Mouse (Mus musculus) gastrocnemius, adult 8-10 months (tissue): ENCODE measurements around the gene Tmem216. TPM values are rescaled to one million over a fixed set of nuclear protein-coding genes. Genes with fewer than 3 reads are reported as not detected.

Experiments used
- DNase-seq, 2 experiments: peaks; one replicate each; pipeline ENCODE4 v3.0.0; 2022; ENCODE audit warnings: low spot score in 2 of 2
- total RNA-seq, 4 experiments: library from RNA; stranded (reverse); gene quantifications; 2 replicates each; pipeline ENCODE4 v1.2.4; 2022

Gene Tmem216
- total RNA-seq = 1 to 10 TPM; 2.3 to 3.1 (median 2.7) TPM

DNA sequence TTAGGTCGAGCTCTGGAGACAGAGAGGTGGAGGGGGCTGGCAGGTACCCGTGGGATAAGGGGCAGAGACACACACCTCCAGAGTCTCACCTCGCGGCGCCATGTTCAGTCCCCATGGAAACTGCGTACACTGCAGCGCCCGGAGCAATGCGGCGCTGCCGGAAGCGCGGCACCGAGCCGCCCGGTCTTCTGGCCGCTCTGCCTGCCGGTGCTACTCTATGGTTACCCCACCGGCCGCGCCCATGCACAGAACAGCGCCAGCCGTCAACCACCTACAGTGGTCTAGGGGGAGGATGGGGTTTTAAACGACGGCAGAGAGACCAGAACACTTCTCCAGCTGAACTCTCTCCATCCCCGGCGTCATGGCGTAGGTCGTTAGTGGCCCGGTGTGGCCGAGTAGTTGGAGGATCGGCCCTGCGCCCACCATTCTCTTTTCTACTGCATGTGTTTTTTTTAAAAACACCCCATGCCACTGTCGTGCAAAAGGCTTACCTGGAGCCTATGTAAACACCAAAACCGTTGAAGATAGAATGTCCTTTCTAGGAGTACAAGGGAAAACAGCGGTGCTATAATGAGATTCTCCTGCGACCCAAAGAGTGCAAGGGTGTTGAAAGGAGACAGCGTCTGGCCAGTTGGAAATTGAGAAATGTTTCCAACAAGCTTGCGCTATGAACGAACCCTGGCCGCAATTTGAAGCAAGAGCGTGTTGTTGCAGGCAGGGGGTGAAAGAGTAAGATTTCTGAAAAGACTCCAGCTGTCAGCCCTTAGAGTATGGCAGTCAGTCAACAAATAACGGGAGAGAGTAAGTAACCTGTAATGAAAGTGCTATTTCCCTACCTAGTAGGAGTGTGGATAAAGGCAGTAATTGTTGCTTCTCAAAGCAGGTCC lies at the start of gene Tmem216:
Tmem216 (minus strand) TSS at position 615 of the 887 bp plus-strand sequence.
- DNase-seq = peak; percentile 64 to 81

DNA sequence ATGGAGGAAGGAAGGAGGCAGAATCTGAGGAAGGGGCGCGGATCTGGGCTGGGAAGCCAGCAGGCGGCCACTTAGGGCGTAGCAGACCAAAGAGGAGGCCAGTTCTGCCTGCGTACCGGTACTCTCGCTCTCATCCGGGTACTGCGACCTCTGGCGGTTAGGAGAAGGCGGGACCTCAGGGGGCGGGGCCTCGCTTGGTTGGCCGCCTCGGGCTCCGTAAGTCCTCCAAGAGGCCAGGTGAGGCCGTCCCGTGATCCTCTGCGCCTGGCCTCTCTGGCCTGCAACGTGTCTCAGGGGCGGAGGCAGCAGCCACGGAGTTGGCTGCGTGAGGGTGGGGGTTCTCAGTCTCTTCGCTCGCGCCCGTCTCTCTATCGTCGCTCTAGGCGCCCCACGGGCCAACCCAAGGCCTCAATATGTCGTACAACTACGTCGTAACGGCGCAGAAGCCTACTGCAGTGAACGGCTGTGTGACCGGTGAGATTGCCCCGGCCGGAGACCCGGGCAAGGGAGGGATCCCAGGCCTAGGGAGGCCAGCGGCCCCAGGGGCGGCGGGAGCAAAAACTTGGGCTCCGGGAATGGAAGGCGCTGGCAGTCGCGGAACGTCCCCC lies 49.4 kb upstream of the Tmem216 start, which contains the start of the genes Ddb1 and Tkfc:
Ddb1 (plus strand) TSS at position 35 of the 608 bp plus-strand sequence.
Tkfc (minus strand) TSS at position 362 of the 608 bp plus-strand sequence.
- DNase-seq = peak; percentile 98 to 99

DNA sequence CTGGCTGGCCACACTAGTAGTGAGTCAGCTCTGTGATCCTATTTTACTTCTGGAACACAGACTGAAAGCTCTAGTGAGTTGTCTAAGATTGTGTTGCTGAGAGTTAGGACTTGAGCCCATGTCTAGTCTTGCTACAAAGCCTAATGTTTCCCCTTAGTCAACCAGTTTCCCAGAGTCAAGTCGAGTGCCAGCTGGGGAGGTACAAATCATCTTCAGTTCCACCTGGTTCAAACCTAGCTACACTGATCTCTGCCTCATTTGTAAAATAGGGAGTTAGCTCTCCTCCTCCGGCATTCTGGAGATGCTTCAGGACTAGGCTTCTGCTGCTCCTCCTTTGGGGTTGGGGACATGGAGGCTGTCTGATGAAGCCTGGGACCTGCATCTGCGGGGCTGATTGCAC lies 48.5 kb upstream of the Tmem216 start:
- no peak for DNase-seq

DNA sequence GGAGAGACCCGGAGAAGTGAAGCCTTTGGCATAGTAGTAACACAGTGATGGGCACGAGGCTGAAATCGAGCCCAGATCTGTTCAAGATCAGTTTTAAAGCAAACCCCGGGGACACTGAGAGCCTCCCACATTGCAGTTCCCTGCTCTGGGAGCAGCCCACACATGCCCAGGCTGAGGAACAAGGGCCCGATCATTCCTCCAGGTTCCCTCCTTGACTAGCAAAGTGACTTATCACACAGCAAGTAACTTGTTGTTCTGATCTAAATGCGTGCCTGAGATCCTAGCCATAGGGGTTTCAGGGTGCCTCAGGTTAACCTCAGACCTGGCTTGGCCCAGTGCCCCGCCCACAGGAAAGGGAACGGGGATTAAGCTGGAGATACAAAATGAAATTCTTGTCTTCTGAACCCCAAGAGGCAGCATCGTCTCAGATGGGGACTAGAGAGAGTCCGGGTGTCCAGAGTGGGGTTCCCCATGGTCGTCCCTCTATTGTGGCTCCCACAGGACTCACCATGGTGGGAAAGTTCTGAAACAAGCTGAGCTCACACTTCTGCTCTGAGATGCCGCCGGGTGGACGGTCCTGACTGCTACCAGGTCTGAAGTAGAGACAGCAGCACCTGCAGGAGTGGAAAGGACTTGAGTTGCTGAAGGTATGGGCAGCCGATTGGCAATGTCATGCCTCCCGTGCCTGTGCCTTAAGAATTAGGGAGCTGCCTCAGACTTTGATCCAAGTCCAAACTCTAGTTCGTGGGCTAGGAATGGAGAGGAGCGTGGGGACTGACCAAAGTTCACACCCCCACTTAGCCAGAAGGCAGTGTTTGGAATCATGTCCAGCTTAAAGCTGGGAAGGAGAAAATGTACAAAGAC lies 47.9 kb upstream of the Tmem216 start:
- DNase-seq = no peak

DNA sequence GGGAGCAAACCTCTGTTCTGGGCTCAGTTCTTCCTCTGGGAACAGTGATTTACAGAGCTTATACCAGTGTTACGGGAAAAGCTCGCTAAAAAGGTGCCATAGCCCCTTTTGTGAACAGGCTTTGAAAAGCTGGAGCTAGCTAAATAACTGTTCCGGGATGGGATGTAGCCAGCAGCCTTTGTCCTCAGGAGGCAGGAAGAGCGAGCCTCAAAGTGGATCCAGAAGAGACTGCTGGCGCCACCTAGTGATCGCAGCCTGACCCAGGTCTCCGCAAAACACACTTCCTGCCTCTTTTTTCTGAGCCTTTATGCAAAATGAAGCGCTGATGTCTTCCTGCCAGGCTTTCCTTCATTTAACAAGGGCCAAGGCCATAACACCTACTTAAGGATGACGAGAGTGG lies 46.7 kb upstream of the Tmem216 start:
- DNase-seq = peak; percentile 73 to 77

DNA sequence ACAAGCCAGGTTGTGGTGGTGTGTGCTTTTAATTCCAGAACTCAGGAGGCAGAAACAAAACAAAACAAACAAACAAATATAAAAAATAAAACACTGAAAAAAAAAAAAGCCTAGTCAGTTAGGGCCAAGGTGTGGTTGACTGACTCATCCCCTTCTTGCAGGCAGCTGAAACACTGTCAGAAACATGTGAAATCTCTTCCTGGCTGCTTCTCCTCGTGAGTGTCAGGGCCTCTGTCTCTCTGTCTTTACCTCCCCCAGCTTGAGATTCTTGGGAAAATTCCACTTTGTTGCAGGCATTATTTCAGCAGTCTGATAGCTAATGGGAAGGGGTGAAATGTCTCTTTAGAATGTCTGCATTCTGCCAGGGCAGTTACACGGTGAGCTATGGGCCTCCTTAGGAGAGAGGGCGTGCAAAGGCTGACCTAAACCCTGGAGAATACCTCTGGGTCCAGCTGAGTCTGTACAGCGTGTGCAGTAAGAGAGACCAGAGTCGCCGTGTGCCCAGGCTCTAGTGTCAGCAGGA lies 46.3 kb upstream of the Tmem216 start:
- no peak for DNase-seq

DNA sequence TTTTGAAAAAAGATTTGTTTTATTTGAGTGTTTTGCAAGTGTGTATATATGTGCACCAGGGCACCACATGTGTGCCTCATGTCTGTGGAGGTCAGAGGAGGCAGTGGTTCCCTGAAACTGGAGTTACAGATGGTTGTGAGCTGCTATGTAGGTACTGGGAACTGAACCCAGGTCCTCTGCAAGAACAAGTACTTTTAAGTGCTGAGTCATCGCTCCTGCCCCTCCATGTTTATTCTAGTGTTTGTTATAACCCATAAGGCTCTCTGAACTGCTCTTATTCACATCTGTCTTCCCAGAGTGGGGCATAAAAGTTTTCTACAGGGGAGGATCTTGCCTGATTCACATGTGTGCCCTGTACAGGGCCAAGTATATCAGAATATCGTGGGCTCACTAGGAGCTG lies 43.6 kb upstream of the Tmem216 start:
- no peak for DNase-seq

DNA sequence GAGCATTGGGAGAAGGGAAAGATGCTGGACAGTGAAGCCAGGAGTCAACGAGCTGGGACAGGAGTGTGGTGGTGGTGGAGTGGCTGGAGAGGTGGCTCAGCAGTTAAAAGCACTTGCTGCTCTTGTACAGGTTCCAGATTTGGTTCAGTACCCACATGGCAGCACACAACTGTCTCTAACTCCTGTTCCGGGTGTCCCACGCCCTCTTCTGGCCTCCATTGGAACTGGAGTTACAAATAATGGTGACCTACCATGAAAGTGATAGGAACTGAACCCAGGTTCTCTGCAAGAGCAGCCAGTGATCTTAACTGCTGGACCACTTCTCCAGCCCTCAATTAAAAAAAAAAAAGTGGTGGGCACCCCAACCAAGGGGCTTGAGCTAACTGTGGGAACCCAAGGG lies 42.1 kb upstream of the Tmem216 start:
- DNase-seq = no peak

DNA sequence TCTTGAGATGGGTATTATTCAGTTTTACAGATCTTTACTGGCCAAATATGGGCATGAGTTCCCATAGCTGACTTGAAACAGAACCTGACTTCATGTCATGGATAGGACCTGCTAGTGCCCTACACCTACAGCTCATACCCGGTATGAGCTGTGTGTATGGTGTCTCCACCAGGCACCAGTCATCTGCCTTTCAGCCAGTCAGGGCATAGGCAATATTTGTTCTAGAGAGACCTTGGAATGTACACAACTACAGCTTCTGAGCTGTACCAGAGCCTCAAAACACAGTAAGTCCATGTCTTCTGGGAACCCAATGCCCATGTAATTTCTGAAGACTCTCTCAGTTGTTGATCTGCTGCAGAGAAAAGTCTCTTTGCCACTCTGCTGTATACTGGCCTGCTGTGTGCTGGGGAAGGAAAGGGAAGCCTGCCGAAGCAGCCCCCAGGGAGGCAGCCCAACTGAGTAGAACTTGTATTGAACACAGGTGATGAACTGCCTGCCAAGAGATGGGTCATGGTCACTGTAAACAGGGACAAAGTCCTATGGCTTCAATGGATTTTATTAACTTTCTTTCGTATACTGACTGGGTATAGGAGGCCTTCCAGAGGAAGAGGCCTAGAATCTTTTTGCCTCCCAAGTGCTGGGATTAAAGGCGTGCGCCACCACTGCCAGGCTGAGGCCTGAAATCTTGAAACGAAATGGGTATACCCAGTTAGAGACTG lies 35.8 kb upstream of the Tmem216 start:
- no peak for DNase-seq

DNA sequence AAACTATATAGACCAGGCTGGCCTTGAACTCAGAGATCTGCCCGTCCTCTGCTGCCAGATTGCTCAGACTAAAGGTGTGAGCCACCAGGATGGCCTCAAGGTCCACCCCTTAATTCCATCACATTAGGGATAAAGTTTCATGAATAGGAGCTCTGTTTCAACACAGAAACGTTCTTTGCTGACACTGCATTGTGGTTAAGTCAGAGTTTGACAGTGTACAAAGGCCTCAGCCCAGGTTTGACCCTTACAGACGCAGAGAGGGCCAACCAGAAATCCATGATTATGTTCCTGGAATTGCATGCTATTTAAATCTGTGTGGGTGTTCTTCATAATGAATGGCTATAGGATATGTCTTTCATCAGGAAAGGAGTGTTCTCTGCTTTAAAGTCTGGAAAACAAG lies 34.3 kb upstream of the Tmem216 start:
- DNase-seq = no peak

DNA sequence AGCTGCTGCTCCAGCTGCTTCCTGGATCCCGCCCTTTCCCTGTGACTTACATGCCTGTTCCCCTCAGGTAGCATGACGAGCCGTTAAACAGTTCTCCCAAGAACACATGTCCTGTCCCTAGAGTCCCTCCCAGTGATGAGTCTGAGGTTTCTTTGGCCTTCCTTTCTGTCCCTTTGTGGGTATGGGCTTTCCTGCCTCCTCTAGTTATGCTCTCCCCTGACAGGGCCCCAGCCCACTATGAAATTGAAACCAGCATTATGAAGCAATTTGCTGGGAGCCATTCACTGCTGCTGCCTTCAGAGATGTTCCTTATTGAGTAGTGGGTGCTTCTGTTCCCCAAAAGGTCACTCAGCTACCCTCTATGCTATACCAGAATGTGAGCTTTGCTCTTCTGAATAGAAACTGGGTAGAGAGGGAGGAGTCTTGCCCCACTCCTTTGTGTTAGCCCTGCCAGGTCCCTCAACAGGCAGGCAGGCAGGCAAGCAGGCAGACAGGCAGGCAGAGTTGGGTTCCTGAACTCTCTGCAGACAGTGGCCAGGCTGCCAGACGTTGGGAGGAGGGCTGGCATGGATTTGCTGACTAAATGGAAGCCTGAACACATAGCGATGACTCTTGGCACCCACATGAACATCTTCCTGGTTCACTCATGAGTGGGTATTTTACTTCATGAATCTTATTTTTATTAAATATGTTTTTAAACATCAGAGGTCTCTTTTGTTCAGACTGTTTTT lies 33.3 kb upstream of the Tmem216 start:
- DNase-seq = no peak

DNA sequence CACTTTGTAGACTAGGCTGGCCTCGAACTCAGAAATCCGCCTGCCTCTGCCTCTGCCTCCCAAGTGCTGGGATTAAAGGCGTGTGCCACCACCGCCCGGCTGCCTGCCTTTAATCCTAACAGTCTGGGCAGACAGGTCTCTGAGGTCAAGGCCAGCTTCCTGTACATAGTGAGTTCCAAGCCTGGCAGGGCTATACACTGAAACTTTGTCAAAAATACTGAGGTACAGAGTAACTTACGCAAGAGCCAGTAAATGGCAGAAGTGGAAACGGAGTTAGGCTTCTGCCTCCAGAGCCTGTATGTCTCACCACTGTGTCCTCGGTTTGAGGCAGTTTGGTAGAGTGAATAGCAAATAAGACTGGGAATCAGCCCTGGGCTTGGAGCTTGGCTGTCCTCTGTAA lies 31.2 kb upstream of the Tmem216 start:
- no peak for DNase-seq

DNA sequence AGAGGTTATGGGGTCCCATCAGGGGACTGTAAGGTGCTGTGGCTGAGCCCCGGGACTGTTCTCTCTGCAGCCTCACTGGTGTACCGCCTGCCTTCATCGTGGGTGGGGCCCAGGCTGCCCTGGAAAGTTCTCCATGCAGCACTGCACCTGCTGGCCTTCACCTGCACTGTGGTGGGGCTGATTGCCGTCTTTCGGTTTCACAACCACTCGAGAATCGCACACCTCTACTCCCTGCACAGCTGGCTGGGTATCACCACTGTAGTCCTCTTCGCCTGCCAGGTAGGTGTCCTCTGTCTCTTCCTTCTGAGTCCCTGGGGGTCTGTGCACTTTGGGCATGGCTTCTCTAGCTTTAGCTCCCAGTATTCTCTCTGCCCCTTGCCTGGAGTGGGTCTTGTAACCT lies 29.1 kb upstream of the Tmem216 start:
- no peak for DNase-seq

DNA sequence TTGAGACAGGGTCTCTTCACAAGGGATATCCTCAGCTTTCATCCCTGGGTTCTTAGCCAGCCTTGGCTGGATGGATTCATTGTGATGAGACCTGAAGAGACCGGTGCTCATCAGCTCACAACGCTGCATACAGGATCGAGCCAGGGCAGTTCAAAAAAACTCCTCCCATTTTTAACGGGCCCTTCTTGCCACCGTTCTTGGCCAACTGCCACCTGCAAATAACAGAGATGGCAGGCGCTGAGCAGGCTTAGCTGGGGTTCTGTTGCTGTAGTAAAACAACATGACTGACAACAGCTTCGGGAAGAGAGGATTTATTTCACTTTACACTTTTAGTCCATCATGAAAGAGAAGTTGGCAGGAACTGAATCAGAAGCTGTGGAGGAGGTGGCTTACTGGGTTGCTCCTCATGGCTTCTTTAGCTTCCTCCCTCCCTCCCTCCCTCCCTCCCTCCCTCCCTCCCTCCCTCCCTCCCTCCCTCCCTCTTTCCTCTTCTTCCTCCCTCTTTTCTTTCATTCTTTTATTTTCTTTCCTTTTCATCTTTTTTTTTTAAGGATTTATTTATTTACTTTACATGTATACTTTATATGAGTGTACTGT lies 27.6 kb upstream of the Tmem216 start:
- no peak for DNase-seq

DNA sequence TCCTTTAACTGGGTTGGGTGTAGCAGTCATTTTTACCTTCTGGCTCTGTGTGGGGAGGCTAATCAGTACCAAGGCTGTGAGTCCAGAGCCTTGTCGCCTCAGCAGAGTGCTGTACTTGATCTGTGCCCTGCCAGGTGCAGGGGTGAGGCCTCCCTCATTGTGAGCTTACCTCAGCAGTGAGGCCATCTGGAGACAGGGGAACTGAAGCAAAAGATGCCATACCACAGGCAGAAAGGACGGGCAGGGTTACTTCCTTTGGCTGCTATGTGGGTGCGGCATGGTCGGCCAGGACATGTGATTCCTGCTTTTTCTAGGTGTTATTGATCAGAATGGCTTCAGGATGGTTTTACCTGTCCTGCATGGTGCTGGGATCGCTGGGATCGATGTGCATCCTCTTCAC lies 25.9 kb upstream of the Tmem216 start:
- no peak for DNase-seq

DNA sequence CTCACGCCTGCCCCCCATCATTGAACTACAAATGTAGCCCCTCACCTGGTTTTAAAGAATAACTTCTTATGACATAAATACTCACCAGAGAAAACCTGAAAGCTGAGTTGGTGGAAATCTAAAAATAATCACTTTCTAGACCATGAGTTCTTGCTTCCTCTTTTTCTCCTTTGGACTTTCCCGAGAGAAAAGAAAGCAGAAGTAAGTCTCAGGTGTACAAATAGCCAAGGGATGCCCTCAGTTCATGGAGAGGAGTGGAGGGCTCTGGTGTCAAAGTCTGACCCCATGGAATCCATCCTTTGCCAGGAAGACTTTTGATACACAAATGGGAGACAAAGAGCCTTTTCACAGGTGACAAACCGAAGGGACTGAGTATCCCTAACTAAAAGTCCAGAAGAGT lies 24.7 kb upstream of the Tmem216 start:
- DNase-seq = no peak

DNA sequence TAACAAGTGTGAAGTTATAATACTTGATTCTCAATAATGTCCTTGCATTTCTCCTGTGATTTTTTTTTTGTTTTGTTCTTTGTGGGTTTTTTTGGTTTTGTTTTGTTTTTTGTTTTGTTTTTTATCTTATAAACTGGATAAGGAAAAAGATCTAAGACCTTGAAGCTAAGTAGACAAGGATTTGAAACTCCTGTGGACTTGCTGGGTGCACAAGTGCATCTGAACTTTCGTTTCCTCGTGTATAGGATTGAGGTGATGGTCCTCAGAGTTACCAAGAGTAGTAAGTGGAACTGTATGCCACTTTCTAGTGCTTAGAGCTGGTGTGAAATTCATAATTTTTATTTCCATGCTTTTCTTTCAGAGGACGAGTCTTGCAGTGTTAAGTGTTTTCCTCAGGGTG lies 24.1 kb upstream of the Tmem216 start:
- no peak for DNase-seq

DNA sequence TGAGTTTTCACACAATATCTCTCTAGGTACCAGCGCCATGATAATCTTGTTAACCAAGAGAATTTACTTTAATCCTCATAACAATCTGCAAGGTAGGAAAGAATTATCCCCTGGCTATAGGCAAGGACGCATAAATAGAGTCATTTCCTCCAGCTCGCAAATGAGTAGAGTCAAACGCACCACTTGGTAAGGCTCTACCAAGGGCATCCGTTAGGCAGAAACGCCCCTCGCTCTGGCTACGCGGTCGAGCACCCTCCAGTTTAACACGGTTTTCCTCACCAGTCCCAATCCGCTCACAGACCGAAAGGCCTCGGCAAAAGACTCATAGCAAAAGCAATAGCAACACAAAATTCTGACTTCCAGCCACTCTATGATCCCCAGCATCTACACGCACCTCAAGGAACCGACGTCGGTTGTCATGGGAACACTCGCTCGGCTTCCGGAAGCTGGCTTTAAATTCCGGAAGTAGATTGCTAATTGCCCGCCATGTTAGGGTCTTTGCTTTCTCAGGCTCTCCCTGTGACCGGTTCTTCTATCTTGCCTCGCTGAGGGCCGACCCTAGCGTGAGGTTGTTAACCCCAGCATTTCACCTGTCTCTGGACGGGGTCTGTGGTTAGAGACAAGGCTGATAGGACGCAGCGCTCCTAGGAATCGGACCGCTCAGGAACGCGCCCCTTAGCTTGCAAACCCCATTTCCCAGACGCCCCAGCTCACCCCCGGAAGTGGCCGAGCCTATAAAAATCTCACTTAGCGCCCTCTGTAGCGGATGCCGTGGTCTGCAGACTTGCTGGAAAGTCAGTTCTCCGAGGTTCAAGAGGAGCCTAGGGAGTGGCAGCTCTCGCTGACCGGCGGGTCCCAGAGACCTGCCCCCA lies 20.9 kb upstream of the Tmem216 start, which contains the start of the genes Cyb561a3 and Tmem138:
Cyb561a3 (plus strand) TSS at position 483 of the 872 bp plus-strand sequence.
Tmem138 (minus strand) TSS at position 673 of the 872 bp plus-strand sequence.
- DNase-seq = peak; percentile 83 to 84

DNA sequence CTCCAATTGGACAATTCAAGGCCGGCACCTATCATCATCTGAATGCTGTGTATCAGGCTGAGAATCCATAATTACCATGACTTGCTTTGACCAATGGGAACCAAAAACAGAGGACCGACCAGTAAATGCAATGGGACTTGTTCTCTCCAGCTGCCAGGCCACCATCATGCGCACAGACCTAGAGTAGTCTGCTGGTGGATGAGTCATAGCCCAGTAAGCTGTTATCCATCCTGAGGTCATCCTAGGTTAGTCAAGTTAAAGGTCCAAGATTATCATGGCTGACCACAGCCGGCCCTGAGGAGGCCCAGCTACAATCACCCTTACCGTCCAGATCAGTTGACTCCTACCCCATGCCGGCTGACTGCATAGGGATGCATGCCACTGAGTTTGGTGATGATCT lies 13.6 kb upstream of the Tmem216 start:
- DNase-seq = no peak
